Mouse (Mus musculus): ENCODE measurements at regions not wholly inside any gene's neighbourhood (a gene's known extent, or its start where the extent isn't known, plus 50 kb on each side); places are given as distances from the start of the nearest gene placed in this dataset.
A peak's percentile ranks its signal among the peaks of the same experiment; 100 is the strongest.
"Not testable (repeated sequence)": the region's sequence is repeated elsewhere in the genome, so short reads cannot be mapped to it uniquely, and the experiment has no call there.

DNA sequence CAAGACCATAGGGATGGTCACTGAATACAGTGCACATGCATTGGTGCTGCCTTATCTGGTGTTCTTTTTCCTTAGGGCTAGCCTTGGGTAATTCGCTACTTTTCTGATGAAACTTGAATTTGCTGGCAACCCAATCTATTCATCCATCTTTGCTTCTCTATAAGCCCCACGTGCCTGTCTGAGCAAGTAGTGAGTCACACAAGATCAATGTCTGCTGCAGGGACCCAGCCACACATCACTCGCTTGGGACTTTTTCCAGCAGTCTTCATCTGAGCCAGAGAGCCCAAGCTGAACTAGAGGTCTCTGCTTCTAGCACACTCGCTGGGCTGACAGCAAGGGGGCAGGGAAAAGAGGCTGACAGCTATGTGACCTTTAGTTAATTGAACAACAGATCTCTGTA lies 464.3 kb upstream of the Nmur2 start:
- no peak for DNase-seq (ENCODE audit: low spot score)

DNA sequence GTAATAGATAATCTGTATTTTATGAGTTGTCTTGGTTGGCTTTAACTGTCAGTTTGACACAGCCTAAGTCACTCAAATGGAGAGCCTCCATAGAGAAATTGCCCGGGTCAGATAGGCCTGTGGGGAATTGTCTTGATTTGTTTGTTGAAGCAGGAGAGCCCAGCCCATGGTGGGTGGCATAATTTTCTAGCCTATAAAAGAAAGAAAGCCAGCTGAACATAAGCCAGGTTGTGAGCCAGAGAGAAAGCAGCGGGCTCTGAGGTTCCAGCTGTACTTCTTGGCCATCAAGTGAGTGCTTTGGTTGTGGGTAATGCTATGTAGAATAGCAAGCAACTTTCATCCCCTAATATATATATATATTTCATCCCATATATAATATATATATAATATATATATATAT lies 474.1 kb upstream of the Nmur2 start:
- no peak for DNase-seq (ENCODE audit: low spot score)

GRCm38 (mm10) chr11:56518486-56518885 lies 477.7 kb upstream of the Nmur2 start:
- peak; percentile 35 for DNase-seq (ENCODE audit: low spot score)

DNA sequence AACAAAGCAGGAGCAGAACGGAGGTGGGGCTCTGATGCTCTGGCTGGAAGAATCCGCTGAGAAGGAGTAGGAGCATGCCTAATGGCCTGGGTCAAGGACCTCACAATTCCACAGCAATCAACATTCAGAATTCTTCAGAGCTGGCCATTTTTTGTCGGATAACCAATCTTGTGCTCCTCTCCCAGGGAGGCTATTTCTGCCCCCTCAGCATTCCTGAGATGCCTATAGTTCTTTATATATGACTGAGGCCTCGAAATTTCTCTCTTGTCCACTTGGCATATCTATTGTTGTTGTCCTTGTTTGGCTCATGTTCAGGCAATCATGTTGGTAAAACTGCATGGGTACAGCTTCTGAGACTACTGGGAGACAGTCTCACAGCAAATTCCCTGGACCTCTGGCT lies 460.5 kb upstream of the Gria1 start:
- no peak for DNase-seq (ENCODE audit: low spot score)

DNA sequence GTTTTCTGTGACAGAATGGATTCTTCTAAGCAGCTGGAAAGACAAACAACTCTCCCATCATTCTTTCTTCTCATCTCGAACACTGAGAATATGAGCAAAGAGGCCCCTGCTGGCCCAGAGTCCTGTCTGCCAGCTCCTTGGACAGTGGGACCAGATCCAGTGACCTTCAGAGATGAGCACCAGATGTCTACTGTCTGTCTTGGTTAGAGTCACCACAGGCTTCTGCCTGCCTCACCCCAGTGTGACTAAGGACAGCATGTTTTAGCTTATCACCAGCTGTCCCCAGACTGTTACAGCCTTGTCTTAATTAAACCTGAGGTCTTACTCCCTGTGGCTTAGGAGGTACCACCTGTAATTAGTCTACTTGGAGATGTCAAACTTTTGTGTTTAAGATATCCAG lies 454.9 kb upstream of the Gria1 start:
- DNase-seq (ENCODE audit: low spot score): no peak

DNA sequence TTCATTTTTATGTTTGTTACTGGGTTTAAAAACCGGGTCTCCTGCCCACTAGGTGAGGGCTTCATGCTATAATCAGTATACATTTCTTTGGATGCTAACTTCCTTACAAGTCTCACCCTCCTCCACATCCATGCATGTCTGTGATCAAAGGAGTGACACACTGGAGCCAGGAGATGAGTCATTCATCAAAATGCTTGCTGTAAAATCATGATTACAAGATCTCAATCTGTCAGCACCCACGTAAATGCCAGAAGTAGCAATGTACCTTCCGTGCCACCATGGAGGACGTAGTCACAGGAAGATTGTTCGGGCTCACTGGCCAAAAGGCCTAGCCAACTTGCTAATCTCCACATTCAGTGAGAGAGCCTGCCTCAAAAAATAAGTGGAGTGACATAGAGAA lies 431.2 kb upstream of the Gria1 start:
- DNase-seq (ENCODE audit: low spot score): no peak

- DNase-seq (ENCODE audit: low spot score): no peak
These were observed 428.1 kb upstream of the Gria1 start for GRCm38 (mm10) chr11:56583054-56583453.

DNA sequence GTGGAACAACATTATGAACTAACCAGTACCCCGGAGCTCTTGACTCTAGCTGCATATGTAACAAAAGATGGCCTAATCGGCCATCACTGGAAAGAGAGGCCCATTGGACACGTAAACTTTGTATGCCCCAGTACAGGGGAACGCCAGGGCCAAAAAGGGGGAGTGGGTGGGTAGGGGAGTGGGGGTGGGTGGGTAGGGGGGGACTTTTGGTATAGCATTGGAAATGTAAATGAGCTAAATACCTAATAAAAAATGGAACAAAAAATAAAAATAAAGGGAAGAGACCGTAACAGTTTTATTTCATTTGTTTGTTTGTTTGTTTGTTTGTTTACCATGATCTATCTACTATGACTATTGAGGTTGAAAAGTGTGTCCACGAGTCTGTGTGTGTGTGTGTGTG lies 417.8 kb upstream of the Gria1 start:
- not testable (repeated sequence) for DNase-seq (ENCODE audit: low spot score)

- DNase-seq (ENCODE audit: low spot score): no peak
These were observed 407.4 kb upstream of the Gria1 start for GRCm38 (mm10) chr11:56603742-56604141.

- no peak for DNase-seq (ENCODE audit: low spot score)
These were observed 383.5 kb upstream of the Gria1 start for GRCm38 (mm10) chr11:56627659-56628058.

DNA sequence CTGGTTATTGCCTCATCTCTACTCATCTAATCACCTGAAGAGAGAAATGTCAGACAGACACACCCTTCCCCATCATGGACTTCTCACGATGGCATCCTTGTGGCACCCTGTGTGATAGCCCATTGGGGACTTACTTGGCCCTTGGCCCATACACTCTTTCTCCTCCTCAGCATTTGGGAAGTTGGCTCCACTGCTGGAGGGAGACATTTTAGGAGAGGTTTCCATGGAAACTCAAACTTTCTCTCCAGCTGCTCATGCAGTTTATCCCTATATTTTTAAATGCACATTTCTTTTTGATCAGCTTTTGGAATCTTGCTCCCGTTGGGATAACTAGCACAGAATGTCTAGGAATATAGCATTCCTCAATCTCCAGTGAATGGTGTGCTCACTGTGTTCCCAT lies 377.7 kb upstream of the Gria1 start:
- no peak for DNase-seq (ENCODE audit: low spot score)

DNA sequence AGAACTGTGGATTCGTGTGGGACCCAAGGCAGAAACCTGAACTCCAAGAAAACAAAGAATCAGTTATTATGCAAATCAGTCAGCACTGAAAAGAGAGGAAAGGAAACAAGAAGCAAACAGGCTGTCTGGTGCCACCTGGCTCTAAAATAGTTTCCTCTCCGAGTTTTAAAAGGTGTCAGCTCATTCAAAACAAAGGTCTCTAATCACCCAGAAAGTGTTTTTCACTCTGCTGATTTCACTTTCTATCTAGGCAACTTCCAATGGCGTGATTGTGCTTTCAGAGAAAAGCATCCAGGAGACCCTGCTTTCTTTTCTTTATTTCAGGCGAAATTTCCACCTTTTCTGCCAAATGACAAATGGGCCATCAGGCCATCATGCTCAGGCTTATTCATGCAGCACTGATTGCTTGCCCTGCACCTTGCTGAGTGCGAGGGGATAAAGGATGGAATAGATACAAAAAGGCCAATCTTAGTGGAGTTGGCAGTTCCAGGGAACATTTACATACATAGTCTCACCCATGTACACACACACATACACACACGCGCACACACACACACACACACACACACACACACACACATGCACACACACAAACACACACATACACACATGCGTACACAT lies 374.5 kb upstream of the Gria1 start:
- no peak for DNase-seq (ENCODE audit: low spot score)

DNA sequence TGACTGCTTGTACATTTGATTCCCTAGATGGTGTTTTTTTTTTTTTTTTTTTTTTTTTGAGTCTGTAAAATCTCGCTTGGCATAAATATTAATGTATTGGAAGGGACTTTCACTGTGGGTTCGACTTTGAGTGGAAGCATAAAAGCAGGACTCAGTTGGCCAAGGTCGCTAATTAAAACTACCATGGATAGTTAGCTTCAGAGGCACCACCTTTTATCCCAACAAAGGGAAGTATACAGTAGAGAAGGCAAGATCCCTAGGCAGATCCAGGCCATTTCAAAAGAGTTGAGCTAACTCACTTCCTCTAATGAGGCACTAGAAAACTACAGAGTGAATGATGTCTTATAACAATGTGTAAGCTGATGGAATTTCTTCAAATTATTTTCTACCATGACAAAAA lies 369.5 kb upstream of the Gria1 start:
- no peak for DNase-seq (ENCODE audit: low spot score)

All from retina, embryonic 14.5 days (tissue).